ENCODE assay signal across 11 mouse cellular contexts in the genomic region with DNA sequence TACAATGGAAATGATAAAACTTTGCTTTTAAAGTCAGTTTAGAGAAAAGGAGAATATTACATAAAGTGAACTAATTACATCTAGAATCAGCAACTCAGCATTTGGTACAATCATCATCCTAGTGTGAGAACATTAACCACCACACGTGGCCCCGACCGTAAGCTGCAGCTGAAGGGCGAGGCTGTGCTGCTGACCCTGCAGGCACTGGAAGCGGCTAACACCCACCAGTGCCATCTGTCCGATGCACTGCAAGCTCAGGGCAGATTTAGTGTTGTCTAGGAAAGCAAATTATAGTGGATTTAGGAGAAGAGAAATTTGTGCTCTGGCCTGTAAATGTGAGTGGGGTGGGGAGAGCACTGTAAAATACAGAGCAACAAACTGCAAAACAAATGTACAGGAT. TPM values are rescaled to one million over a fixed set of nuclear protein-coding genes. Genes with fewer than 3 reads are reported as not detected.
DNase-seq lines count a peak whose midpoint lies in the region; ATAC-seq and TF ChIP-seq lines count a peak whose summit lies in the region.
"Had no signal": no experiment of that assay in that cellular context is flagged by ENCODE, and none has a peak within 500 bp of the region (broad histone marks: within the 10 kb centered on the region; RNA-seq: fewer than 3 reads in every experiment).

No protein-coding gene starts in this region.

- H3K4me3 ChIP-seq in intestine, embryonic 16.5 days (ENCODE audit: low read length) = no peak overlapping the region
- H3K4me3 ChIP-seq in intestine, postnatal 0 days (ENCODE audit: low read depth, low read length) = no peak overlapping the region
- no peak overlapping the region for H3K4me3 ChIP-seq in neural tube, embryonic 13.5 days
- H3K4me3 ChIP-seq: liver, embryonic 12.5 days had no signal

- 73% methylated on average over 6 of the region's 6 CpGs for WGBS in intestine, embryonic 16.5 days
- 53% methylated on average over 6 of the region's 6 CpGs for WGBS in intestine, postnatal 0 days
- WGBS in neural tube, embryonic 13.5 days = 64% methylated on average over 6 of the region's 6 CpGs

- H3K27ac ChIP-seq in intestine, embryonic 16.5 days (ENCODE audit: low read length) = no peak overlapping the region
- no peak overlapping the region for H3K27ac ChIP-seq in intestine, postnatal 0 days (ENCODE audit: low read depth, low read length)
- H3K27ac ChIP-seq in neural tube, embryonic 13.5 days (replicated peaks) = peak overlapping the region; percentile 34; the same call in 1 of the 2 replicates
- H3K27ac ChIP-seq: liver, embryonic 12.5 days; stomach, postnatal 0 days had no signal

- no peak for ATAC-seq in cerebellum, adult (ENCODE audit: insufficient number of reproducible peaks, low FRiP score, low TSS enrichment)
- 0 out of 2 replicates have a peak, but pooled peaks have one; percentile 56 for ATAC-seq in intestine, embryonic 16.5 days
- no peak for ATAC-seq in intestine, postnatal 0 days
- no peak for ATAC-seq in neural tube, embryonic 13.5 days (ENCODE audit: low read depth)
- ATAC-seq: inflammation-experienced regulatory T-cells, adult 6 months; liver, embryonic 12.5 days had no signal

- H3K9ac ChIP-seq in intestine, embryonic 16.5 days (ENCODE audit: low read depth, low read length) = no peak overlapping the region
- no peak overlapping the region for H3K9ac ChIP-seq in intestine, postnatal 0 days (ENCODE audit: low read depth, low read length)
- H3K9ac ChIP-seq in neural tube, embryonic 13.5 days = no peak overlapping the region
- H3K9ac ChIP-seq: liver, embryonic 12.5 days had no signal

- H3K27me3 ChIP-seq in intestine, embryonic 16.5 days (replicated peaks; ENCODE audit: control insufficient read depth, insufficient read depth, low read length) = no peaks in the 10 kb centered on the region
- H3K27me3 ChIP-seq in intestine, postnatal 0 days (replicated peaks; ENCODE audit: control insufficient read depth, insufficient read depth, low read length) = no peaks in the 10 kb centered on the region
- H3K27me3 ChIP-seq in neural tube, embryonic 13.5 days = no peaks in the 10 kb centered on the region
- H3K27me3 ChIP-seq: liver, embryonic 12.5 days had no signal

- TF ChIP-seq CTCF in intestine, postnatal 0 days (IDR thresholded peaks at IDR 0.05; ENCODE audit: low read depth) = no peak

- H3K4me1 ChIP-seq in intestine, embryonic 16.5 days (ENCODE audit: control insufficient read depth, insufficient read depth, low read length) = peaks cover 6% of the 10 kb centered on the region; the same call in 1 of the 2 replicates
- H3K4me1 ChIP-seq in intestine, postnatal 0 days (replicated peaks; ENCODE audit: control insufficient read depth, insufficient read depth, low read length) = 0 out of 2 replicates have a peak, but pooled peaks cover 1% of the 10 kb centered on the region
- H3K4me1 ChIP-seq in neural tube, embryonic 13.5 days (replicated peaks) = peaks cover 14% of the 10 kb centered on the region
- H3K4me1 ChIP-seq: liver, embryonic 12.5 days had no signal

- H3K4me2 ChIP-seq in intestine, embryonic 16.5 days (ENCODE audit: low read depth, low read length) = no peak overlapping the region
- H3K4me2 ChIP-seq in intestine, postnatal 0 days (replicated peaks; ENCODE audit: low read depth) = no peak overlapping the region
- no peak overlapping the region for H3K4me2 ChIP-seq in neural tube, embryonic 13.5 days
- H3K4me2 ChIP-seq: liver, embryonic 12.5 days had no signal

- H3K9me3 ChIP-seq in intestine, embryonic 16.5 days (ENCODE audit: control insufficient read depth, low read length) = no peaks in the 10 kb centered on the region
- no peaks in the 10 kb centered on the region for H3K9me3 ChIP-seq in intestine, postnatal 0 days (ENCODE audit: control insufficient read depth)
- no peaks in the 10 kb centered on the region for H3K9me3 ChIP-seq in neural tube, embryonic 13.5 days
- H3K9me3 ChIP-seq: liver, embryonic 12.5 days had no signal

- peak; percentile 55 to 57 for DNase-seq in cerebellum, adult 18-20 months
- no peak for DNase-seq in neural tube, embryonic 10.5 days (ENCODE audit: extremely low spot score, low spot score)
- peak; percentile 16 for DNase-seq in skeletal muscle tissue, adult 2 months (ENCODE audit: low read depth, low spot score)
- no peak for DNase-seq in frontal cortex, adult 2 months (ENCODE audit: extremely low spot score in 1 of 2, low spot score in 1 of 2)

- peaks cover 12% of the 10 kb centered on the region for H3K36me3 ChIP-seq in intestine, embryonic 16.5 days (ENCODE audit: control insufficient read depth, insufficient read depth, low read length)
- peaks cover 80% of the 10 kb centered on the region for H3K36me3 ChIP-seq in intestine, postnatal 0 days (ENCODE audit: control insufficient read depth, insufficient read depth)
- H3K36me3 ChIP-seq in neural tube, embryonic 13.5 days = peaks cover 85% of the 10 kb centered on the region

RNA-seq across cellular contexts. Expression of gene Cep95, which starts 31.2 kb away (rescaled TPM):
- polyA plus RNA-seq in intestine, embryonic 16.5 days (2015; fragmentation: Nextera tagmentation; extraction: Ambion mirVana) = 15.4 and 16.3 TPM in 2 replicates
- polyA plus RNA-seq in intestine, postnatal 0 days (2015; fragmentation: Nextera tagmentation; extraction: Ambion mirVana) = 5.3 and 5.5 TPM in 2 replicates
- polyA plus RNA-seq in neural tube, embryonic 13.5 days (2015; fragmentation: Nextera tagmentation; extraction: Ambion mirVana) = 18.4 and 19.9 TPM in 2 replicates
- 22.3 and 23.1 TPM in 2 replicates for polyA plus RNA-seq in frontal cortex, adult 2 months (2012; rRNA removed)

RNA-seq across cellular contexts. Expression of gene Ddx5, which starts 31.3 kb away (rescaled TPM):
- polyA plus RNA-seq in intestine, embryonic 16.5 days (2015; fragmentation: Nextera tagmentation; extraction: Ambion mirVana) = 227 and 230 TPM in 2 replicates
- polyA plus RNA-seq in intestine, postnatal 0 days (2015; fragmentation: Nextera tagmentation; extraction: Ambion mirVana) = 163 and 183 TPM in 2 replicates
- polyA plus RNA-seq in neural tube, embryonic 13.5 days (2015; fragmentation: Nextera tagmentation; extraction: Ambion mirVana) = 386 and 441 TPM in 2 replicates
- polyA plus RNA-seq in frontal cortex, adult 2 months (2012; rRNA removed) = 601 and 664 TPM in 2 replicates

RNA-seq across cellular contexts. Expression of gene Polg2, which starts 40.9 kb away (rescaled TPM):
- polyA plus RNA-seq in intestine, embryonic 16.5 days (2015; fragmentation: Nextera tagmentation; extraction: Ambion mirVana) = 12.6 and 13.7 TPM in 2 replicates
- 12.9 and 13.3 TPM in 2 replicates for polyA plus RNA-seq in intestine, postnatal 0 days (2015; fragmentation: Nextera tagmentation; extraction: Ambion mirVana)
- polyA plus RNA-seq in neural tube, embryonic 13.5 days (2015; fragmentation: Nextera tagmentation; extraction: Ambion mirVana) = 7.7 and 9.9 TPM in 2 replicates
- polyA plus RNA-seq in frontal cortex, adult 2 months (2012; rRNA removed) = 5.6 and 5.9 TPM in 2 replicates

Comparison
In these comparisons a context has a peak if more than half of its experiments do, and no peak if none do; other contexts are left out.
1. DNase-seq: peak in cerebellum, adult 18-20 months (2 of 2) and skeletal muscle tissue, adult 2 months (single experiment); none in neural tube, embryonic 10.5 days (single experiment) and frontal cortex, adult 2 months (0 of 2).